Mouse (Mus musculus) E14TG2a.4 (cell line): ENCODE results near the gene Cdc73.

Experiments used
- CTCF ChIP-seq: conservative IDR thresholded peaks from 2 replicates; pipeline ENCODE4 v1.5.1; 2014; ENCODE audit warnings: low read length
- NANOG ChIP-seq: IDR thresholded peaks from 2 replicates; pipeline ENCODE4 v1.6.1; 2014; ENCODE audit warnings: borderline replicate concordance, low read length, mixed read lengths
- POU5F1 ChIP-seq: IDR thresholded peaks from 2 replicates; pipeline ENCODE4 v1.6.1; 2014; ENCODE audit warnings: low read length, borderline replicate concordance

GRCm38 (mm10) chr1:143631337-143631736, 71.4 kb downstream of the Cdc73 start:
- TF ChIP-seq CTCF (no peak), POU5F1 (no peak), NANOG (no peak)
